Mouse (Mus musculus): Measurements from ENCODE around the gene Rundc3a. TPM values are rescaled to one million over a fixed set of nuclear protein-coding genes. Genes with fewer than 3 reads are reported as not detected.
"Not testable (repeated sequence)": the region's sequence is repeated elsewhere in the genome, so short reads cannot be mapped to it uniquely, and the experiment has no call there.

Gene Rundc3a
- polyA plus RNA-seq, 1 experiment from 2014 or later, result 115 TPM

DNA sequence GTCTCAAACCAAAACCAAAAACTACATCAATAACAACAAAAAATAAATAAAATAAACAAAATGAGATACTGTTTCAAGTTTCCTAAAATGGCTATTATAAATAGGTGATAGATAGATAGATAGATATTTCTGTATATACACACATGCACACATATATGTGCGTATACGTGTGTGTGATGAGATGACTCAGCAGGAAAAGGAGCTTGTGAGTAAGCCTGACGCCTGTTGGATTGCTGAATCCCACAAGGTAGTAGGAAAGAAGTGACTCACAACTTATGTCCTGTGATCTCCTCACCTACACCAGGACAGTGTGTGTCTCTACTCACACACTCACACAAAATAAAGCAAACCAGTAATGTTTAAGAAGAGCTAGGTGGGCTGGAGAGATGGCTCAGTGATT lies 10.4 kb upstream of the Rundc3a start:
- H3K4me2 ChIP-seq (ENCODE audit: low read length), result no peak overlapping the region
- 88% methylated on average over 3 of the region's 3 CpGs for WGBS

GRCm38 (mm10) chr11:102383365-102384136 lies 9.7 kb upstream of the Rundc3a start:
- ATAC-seq (no peak), DNase-seq (ENCODE audit: low spot score) (no peak)
- H3K36me3 ChIP-seq (ENCODE audit: control insufficient read depth, insufficient read depth, low read length), result no peaks in the 10 kb centered on the region
- H3K4me1 ChIP-seq (ENCODE audit: control insufficient read depth, insufficient read depth, low read length), result no peaks in the 10 kb centered on the region
- no peak overlapping the region for H3K27ac ChIP-seq (ENCODE audit: low read depth, low read length)
- no peak overlapping the region for H3K9ac ChIP-seq (ENCODE audit: low read length)
- no peaks in the 10 kb centered on the region for H3K9me3 ChIP-seq (replicated peaks; ENCODE audit: control insufficient read depth, low read length)
- WGBS, result 93% methylated on average over 1 of the region's 1 CpGs
- no peaks in the 10 kb centered on the region for H3K27me3 ChIP-seq (replicated peaks; ENCODE audit: control insufficient read depth, insufficient read depth, low read length)
- no peak overlapping the region for H3K4me2 ChIP-seq (ENCODE audit: low read length)
- H3K4me3 ChIP-seq (ENCODE audit: low read depth, low read length), result no peak overlapping the region

More for the DNA sequence above, 10.4 kb upstream of the Rundc3a start:
- H3K9me3 ChIP-seq (replicated peaks; ENCODE audit: control insufficient read depth, low read length), result no peaks in the 10 kb centered on the region
- no peak overlapping the region for H3K9ac ChIP-seq (ENCODE audit: low read length)
- DNase-seq (ENCODE audit: low spot score) (no peak), ATAC-seq (no peak)
- H3K36me3 ChIP-seq (ENCODE audit: control insufficient read depth, insufficient read depth, low read length), result no peaks in the 10 kb centered on the region
- H3K27me3 ChIP-seq (replicated peaks; ENCODE audit: control insufficient read depth, insufficient read depth, low read length), result no peaks in the 10 kb centered on the region
- H3K27ac ChIP-seq (ENCODE audit: low read depth, low read length), result no peak overlapping the region
- no peak overlapping the region for H3K4me3 ChIP-seq (ENCODE audit: low read depth, low read length)
- no peaks in the 10 kb centered on the region for H3K4me1 ChIP-seq (ENCODE audit: control insufficient read depth, insufficient read depth, low read length)

- no peak overlapping the region for H3K4me2 ChIP-seq (ENCODE audit: low read length)
- peak; percentile 60 for DNase-seq (ENCODE audit: low spot score)
- no peaks in the 10 kb centered on the region for H3K36me3 ChIP-seq (ENCODE audit: control insufficient read depth, insufficient read depth, low read length)
- no peaks in the 10 kb centered on the region for H3K4me1 ChIP-seq (ENCODE audit: control insufficient read depth, insufficient read depth, low read length)
- ATAC-seq, result no peak
- no peak overlapping the region for H3K4me3 ChIP-seq (ENCODE audit: low read depth, low read length)
- no peaks in the 10 kb centered on the region for H3K9me3 ChIP-seq (replicated peaks; ENCODE audit: control insufficient read depth, low read length)
- 77% methylated on average over 2 of the region's 2 CpGs for WGBS
- no peak overlapping the region for H3K9ac ChIP-seq (ENCODE audit: low read length)
- H3K27me3 ChIP-seq (replicated peaks; ENCODE audit: control insufficient read depth, insufficient read depth, low read length), result no peaks in the 10 kb centered on the region
- no peak overlapping the region for H3K27ac ChIP-seq (ENCODE audit: low read depth, low read length)
Measured at GRCm38 (mm10) chr11:102384418-102384817, 8.8 kb upstream of the Rundc3a start.

GRCm38 (mm10) chr11:102385075-102385474 lies 8.1 kb upstream of the Rundc3a start:
- WGBS, result 48% methylated on average over 3 of the region's 4 CpGs
- no peak overlapping the region for H3K4me2 ChIP-seq (ENCODE audit: low read length)
- no peaks in the 10 kb centered on the region for H3K4me1 ChIP-seq (ENCODE audit: control insufficient read depth, insufficient read depth, low read length)

GRCm38 (mm10) chr11:102386121-102386520 lies 7.1 kb upstream of the Rundc3a start:
- no peak overlapping the region for H3K4me3 ChIP-seq (ENCODE audit: low read depth, low read length)
- H3K36me3 ChIP-seq (ENCODE audit: control insufficient read depth, insufficient read depth, low read length), result no peaks in the 10 kb centered on the region
- no peak for DNase-seq (ENCODE audit: low spot score)
- no peak overlapping the region for H3K27ac ChIP-seq (ENCODE audit: low read depth, low read length)
- H3K4me1 ChIP-seq (ENCODE audit: control insufficient read depth, insufficient read depth, low read length), result no peaks in the 10 kb centered on the region
- H3K4me2 ChIP-seq (ENCODE audit: low read length), result no peak overlapping the region
- ATAC-seq, result no peak
- no peak overlapping the region for H3K9ac ChIP-seq (ENCODE audit: low read length)
- no peaks in the 10 kb centered on the region for H3K27me3 ChIP-seq (replicated peaks; ENCODE audit: control insufficient read depth, insufficient read depth, low read length)
- 75% methylated on average over 5 of the region's 5 CpGs for WGBS
- no peaks in the 10 kb centered on the region for H3K9me3 ChIP-seq (replicated peaks; ENCODE audit: control insufficient read depth, low read length)

More at GRCm38 (mm10) chr11:102385075-102385474, 8.1 kb upstream of the Rundc3a start:
- H3K27ac ChIP-seq (ENCODE audit: low read depth, low read length), result no peak overlapping the region
- no peaks in the 10 kb centered on the region for H3K9me3 ChIP-seq (replicated peaks; ENCODE audit: control insufficient read depth, low read length)
- DNase-seq (ENCODE audit: low spot score), result no peak
- H3K27me3 ChIP-seq (replicated peaks; ENCODE audit: control insufficient read depth, insufficient read depth, low read length), result no peaks in the 10 kb centered on the region
- no peak for ATAC-seq
- H3K36me3 ChIP-seq (ENCODE audit: control insufficient read depth, insufficient read depth, low read length), result no peaks in the 10 kb centered on the region
- H3K4me3 ChIP-seq (ENCODE audit: low read depth, low read length), result no peak overlapping the region
- H3K9ac ChIP-seq (ENCODE audit: low read length), result no peak overlapping the region

- 90% methylated on average over 4 of the region's 5 CpGs for WGBS
- H3K27me3 ChIP-seq (replicated peaks; ENCODE audit: control insufficient read depth, insufficient read depth, low read length); H3K36me3 ChIP-seq (ENCODE audit: control insufficient read depth, insufficient read depth, low read length); H3K4me1 ChIP-seq (ENCODE audit: control insufficient read depth, insufficient read depth, low read length); H3K9me3 ChIP-seq (replicated peaks; ENCODE audit: control insufficient read depth, low read length); H3K4me3 ChIP-seq (ENCODE audit: low read depth, low read length); H3K9ac ChIP-seq (ENCODE audit: low read length); H3K4me2 ChIP-seq (ENCODE audit: low read length); DNase-seq (ENCODE audit: low spot score); H3K27ac ChIP-seq (ENCODE audit: low read depth, low read length); ATAC-seq: not testable (repeated sequence)
Measured at GRCm38 (mm10) chr11:102389436-102389835, 3.8 kb upstream of the Rundc3a start.

- Histone ChIP-seq H3K27ac (ENCODE audit: low read depth, low read length) (peak overlapping the region; percentile 94), H3K27me3 (replicated peaks; ENCODE audit: control insufficient read depth, insufficient read depth, low read length) (no peaks in the 10 kb centered on the region), H3K36me3 (ENCODE audit: control insufficient read depth, insufficient read depth, low read length) (no peaks in the 10 kb centered on the region), H3K4me2 (ENCODE audit: low read length) (peak overlapping the region; percentile 78), H3K9me3 (replicated peaks; ENCODE audit: control insufficient read depth, low read length) (no peaks in the 10 kb centered on the region), H3K4me1 (ENCODE audit: control insufficient read depth, insufficient read depth, low read length) (peaks cover 32% of the 10 kb centered on the region), H3K9ac (ENCODE audit: low read length) (peak overlapping the region; percentile 56), H3K4me3 (ENCODE audit: low read depth, low read length) (peak overlapping the region; percentile 83)
- DNase-seq (ENCODE audit: low spot score), result peak; percentile 46
- WGBS, result 18% methylated on average over 15 of the region's 15 CpGs
- ATAC-seq, result peak; percentile 52; the same call in 1 of the 2 replicates
Measured at GRCm38 (mm10) chr11:102392441-102393237, 564 bp upstream of the Rundc3a start.

- H3K9ac ChIP-seq (ENCODE audit: low read length), result peak overlapping the region; percentile 88
- no peaks in the 10 kb centered on the region for H3K9me3 ChIP-seq (replicated peaks; ENCODE audit: control insufficient read depth, low read length)
- ATAC-seq, result peak; percentile 49
- peak overlapping the region; percentile 96 for H3K27ac ChIP-seq (ENCODE audit: low read depth, low read length)
- no peaks in the 10 kb centered on the region for H3K27me3 ChIP-seq (replicated peaks; ENCODE audit: control insufficient read depth, insufficient read depth, low read length)
- H3K36me3 ChIP-seq (ENCODE audit: control insufficient read depth, insufficient read depth, low read length), result peaks cover 10% of the 10 kb centered on the region; the same call in 1 of the 2 replicates
- 6% methylated on average over 17 of the region's 17 CpGs for WGBS
- peak overlapping the region; percentile 78 for H3K4me2 ChIP-seq (ENCODE audit: low read length)
- H3K4me3 ChIP-seq (ENCODE audit: low read depth, low read length), result peak overlapping the region; percentile 83
- peak; percentile 82 for DNase-seq (ENCODE audit: low spot score)
- peaks cover 38% of the 10 kb centered on the region for H3K4me1 ChIP-seq (ENCODE audit: control insufficient read depth, insufficient read depth, low read length)
Measured at GRCm38 (mm10) chr11:102393719-102394420, 667 bp downstream of the Rundc3a start.
